Mouse (Mus musculus) olfactory bulb, adult 2 months (tissue): ENCODE results near the gene Fam102a.

Experiments
- CTCF ChIP-seq: fragments of 200-500 bp; IDR thresholded peaks from 2 replicates; pipeline ENCODE4 v1.5.1; 2012; ENCODE audit warnings: low read depth, mild to moderate bottlenecking, low read length, moderate library complexity; ENCODE audit not compliant: insufficient read depth
- POLR2A ChIP-seq: fragments of 200-500 bp; IDR thresholded peaks from 2 replicates; pipeline ENCODE4 v1.6.1; 2012; ENCODE audit warnings: mild to moderate bottlenecking, low read depth, low read length, moderate library complexity; ENCODE audit not compliant: insufficient read depth

GRCm38 (mm10) chr2:32606161-32607142 lies 71.3 kb downstream of the Fam102a start:
- no peak for TF ChIP-seq POLR2A
- TF ChIP-seq CTCF, result no peak
